Mouse (Mus musculus) NIH3T3 (cell line): ENCODE measurements around the gene Mrps5.

Experiments
- DNase-seq: peaks from one replicate; pipeline ENCODE4 v3.0.0-alpha.2; 2012; ENCODE audit warnings: low read depth

Mrps5 gene

DNA sequence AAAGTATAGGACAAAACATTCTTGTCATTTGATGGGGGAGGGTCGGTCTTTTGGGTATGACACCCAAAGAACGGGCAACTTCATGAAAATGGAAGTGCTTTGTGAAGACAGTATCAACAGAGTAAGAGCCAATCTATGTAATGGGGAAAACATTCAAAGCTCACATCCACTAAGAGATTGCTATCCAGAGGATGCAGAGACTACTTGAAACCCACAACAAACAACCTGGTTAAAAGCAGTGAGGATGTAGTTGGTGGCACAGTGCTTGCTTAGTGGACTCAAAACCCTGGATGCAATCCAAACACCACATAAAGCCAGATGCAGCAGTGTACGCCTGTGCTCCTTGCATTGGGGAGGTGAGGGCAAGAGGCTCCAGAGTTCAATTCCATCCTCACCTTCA is 32.3 kb downstream of the Mrps5 start:
- no peak for DNase-seq

DNA sequence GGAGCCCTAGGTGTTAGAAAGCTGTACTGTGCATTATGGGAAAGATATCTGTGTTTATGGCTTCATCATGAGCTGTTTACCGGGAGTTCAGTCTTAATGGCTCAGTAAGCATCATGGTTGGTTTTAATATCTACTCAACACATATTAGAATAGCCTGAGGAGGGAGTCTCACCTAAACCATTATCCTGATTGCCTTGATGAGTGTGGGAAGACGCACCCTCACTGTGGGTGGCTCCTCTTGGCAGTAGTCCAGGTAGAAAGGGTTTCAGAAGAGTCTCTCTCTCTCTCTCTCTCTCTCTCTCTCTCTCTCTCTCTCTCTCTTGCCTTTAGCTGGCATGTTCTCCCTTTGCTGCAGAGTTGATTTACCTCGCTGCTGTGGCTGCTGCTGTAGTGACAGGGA is 35.0 kb downstream of the Mrps5 start:
- no peak for DNase-seq

DNA sequence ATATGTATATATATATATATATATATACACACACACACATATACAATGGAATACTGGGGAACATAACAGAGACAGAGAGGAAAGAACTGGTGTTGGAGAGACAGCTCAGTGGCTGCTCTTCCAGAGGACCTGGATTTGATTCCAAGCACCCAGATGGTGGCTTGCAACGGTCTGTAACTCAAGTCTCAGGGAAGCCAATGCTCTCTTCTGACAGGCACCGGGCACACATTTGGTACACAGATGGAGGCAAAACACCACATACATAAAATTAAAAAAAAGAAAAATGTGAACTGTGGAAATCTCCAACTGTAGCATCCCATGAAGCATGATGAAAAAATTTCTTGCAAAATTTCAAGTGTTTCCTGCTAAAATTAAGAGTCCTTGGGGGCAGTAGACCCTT is 37.8 kb downstream of the Mrps5 start:
- DNase-seq, result no peak

DNA sequence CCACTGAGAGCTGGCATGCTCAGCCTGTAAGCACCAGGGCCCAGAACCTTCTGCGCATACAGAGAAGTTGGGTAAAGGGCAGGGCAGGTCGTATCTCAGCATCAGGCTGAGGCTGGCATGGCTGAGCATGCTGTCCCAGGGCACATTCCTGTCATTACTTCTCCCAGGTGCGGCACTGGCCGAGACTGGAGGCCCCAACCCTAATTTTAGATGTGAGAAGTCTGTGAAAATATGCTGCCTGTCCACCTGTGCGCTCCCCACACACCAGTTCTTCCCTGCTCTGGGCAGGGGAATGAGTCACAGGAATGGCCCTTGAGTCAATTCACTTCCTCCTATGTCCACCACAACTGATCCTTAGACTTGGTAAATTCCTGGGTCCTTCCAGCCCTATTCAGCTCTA is 38.6 kb downstream of the Mrps5 start:
- no peak for DNase-seq

DNA sequence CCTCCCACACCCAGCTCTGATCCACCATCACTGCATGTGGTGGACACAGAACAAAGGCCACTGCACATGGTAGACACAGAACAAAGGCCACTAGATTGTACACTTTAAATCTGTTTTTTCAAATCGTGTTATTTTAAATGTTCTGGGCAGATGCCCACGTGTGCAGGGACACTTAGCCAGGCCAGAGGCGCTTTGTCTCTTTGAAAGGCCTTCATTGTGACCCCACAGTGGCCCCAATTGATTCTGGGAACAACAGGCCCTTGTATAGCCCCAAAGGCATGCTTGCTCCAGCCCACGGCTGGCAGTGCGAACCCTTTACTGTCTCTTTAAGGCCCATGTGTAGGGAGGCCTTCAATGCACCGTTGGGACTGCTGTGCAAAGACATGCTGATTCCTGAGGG is 40.3 kb downstream of the Mrps5 start:
- DNase-seq, result no peak

DNA sequence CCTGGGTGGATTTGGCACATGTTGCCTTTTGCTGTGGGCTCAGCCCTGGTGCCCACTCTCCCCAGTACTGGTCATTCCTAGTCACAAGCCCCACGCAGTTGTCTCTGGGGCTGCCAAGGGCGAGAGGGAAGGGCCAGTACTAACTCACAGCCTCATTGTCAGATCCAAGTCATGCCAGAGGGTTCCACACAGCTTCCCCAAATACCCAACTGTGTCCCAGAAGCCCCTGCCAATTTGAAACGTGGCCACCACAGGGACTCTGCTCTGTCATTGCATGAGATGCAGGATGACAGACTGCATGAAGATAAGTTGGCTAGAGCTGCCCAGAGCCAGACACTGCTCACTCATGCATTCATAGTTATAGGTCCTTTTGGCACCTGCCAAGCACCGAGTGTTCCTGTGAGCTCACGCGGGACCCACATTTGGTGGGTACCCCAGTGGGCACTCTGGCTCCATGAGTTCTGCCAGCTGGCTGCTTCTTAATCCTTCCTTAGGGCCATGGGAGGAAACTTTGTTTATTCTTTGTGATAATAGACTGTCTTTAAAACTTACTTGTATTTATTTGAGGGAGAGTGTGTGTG is 41.1 kb downstream of the Mrps5 start:
- no peak for DNase-seq

DNA sequence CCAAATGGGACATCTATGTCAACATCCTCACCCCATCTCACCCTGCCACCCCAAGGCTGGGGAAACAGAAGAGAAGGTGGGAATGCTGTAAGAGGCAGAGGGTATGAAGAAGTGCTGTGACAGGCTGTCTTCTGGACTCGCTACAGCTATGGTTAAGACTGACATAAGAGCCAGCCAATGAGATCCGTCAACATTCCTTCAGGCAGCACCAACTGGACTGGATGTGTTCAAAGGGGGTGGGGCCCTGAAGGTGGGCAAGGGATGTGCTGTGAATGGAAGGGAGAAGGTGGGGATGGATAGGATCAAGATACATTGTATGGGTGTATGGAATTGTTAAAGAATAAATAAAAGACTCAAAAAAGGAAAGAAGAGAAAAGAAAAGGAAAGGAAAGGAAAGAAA is 45.6 kb downstream of the Mrps5 start:
- DNase-seq, result peak; percentile 9

DNA sequence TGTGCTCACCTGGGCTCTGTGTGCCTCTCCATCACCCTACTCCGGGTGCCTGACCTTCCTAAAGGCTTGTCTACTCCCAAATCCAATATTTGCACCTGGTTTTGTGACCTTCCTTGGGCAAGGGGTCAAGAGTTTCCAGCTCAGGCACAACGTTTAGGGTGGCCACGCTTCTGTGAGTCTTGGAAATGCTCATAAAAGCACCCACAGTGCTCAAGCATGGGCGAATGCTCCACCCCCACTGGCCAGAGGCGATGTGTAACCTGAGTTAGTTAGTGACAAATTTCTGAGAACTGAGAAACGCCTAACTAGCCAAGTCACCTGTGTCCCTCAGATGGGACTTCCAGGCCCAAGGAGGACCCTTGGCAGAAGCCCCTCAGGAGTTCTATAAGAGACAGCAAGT is 48.6 kb downstream of the Mrps5 start:
- no peak for DNase-seq

DNA sequence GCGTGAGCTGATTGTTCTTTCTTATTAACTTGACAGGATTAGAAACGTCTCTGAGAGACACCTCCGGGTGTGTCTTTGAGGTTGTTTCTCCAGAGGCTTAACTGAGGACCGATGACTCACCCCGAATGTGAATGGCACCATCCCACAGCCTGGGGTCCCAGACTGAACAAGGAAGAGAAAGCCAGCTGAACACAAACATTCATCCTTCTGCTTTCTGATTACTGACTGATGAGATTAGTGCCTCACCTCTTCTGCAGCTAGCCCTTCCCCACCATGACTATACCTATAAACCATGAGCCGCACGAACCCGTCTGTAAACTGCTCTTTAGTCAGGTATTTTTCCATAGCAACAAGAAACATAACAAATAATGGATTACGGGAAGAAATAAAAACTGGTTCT is 52.0 kb downstream of the Mrps5 start:
- no peak for DNase-seq

DNA sequence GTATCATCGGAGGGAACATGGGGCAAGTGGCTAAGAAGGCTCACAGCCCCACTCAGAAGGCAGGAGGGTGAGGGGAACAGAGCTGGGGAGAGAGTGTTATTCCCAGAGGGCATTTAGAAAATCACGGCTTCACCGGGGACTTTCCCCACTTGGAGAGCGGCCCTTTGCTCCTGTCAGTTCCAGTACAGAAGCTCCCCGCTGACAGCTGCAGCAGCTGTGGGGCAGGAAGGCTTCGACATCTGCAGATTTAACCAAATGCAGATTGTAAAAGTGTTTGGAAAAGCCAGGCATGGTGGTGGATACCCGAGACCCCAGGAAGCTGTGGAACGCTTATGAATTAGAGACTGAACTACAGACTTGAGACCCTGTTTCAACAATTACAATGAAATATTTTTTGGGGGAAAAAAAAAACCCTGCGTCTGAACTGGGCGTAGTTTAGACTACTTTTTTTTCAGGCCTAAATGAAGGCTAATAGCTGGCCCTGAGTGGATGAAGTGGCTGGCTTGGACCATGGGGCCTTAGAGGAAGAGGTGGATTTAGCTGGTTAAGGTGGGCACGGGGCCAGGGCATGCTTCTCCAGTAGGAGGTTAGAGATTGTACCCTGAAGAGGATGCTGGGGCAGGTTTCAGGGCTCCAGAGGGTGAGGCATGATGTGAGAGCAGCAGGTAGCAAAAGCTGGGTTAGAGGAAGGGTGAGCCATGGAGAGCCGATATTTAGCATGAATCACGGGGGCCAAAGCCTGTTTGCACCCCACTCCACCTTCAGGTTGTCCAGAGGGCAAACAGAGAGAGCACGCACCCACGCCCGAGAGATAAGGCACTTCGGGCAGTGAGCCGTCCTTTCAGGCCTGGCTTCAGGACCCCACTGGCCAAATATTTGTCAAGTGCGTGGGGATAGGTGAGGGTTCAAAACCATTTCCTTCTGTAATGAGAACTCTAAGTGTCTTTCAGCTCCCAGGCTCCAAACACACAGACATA is 57.0 kb downstream of the Mrps5 start:
- DNase-seq, result no peak

DNA sequence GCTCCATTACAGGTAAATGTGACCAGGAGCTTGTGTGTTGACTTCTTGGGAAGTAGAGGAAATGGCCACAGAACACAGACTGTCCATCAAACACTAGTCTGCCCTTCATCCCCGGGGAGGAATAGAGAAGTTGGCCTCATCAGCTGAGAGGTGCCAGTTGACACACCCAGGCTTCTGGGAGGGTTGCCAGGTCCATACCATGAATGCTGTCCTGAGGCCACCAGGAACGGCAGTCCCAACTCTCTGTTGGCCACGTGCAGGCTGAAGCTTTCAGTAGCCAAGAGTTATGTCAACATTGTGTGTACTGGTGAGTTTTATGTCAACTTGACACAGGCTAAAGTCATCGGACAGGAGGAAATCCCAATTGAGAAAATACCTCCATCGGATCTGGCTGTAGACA is 59.9 kb downstream of the Mrps5 start:
- DNase-seq, result no peak

DNA sequence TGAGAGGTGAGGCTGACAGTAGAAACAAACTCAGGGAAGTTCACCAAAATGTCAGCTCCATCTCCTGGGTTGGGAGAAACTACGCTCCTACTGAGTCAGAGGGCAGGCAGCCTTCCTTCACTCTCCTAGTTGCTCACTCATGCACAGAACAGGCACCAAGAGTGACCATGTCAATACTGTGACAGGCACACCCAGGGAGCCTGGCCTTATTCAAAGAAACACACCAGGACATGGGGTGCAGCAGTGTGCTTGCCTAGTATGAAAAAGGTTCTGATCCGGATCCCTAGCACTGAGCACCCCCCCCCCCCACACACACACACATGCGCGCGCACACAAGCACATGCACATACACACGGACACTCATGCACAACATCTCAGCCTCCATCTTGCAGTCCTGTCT is 61.1 kb downstream of the Mrps5 start:
- DNase-seq, result no peak

DNA sequence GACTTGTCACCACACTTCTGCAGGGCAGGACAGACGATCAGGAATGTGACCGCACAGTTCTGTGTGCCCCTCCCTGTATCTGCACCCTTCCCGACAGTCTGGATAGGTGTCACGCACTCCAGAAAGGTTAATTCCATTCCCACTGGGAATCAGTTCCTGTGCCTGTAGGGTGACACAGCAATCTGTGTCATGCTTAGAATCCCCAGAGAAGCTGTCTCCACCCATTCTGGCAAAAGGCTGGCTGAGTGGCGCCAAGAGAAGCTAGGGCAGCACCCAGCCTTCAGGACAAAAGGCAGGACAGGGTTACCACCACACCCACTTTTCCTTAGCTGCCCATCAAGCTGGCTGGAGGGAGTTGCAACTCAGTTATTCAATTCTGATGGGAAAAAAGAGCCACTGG is 62.9 kb downstream of the Mrps5 start:
- no peak for DNase-seq

DNA sequence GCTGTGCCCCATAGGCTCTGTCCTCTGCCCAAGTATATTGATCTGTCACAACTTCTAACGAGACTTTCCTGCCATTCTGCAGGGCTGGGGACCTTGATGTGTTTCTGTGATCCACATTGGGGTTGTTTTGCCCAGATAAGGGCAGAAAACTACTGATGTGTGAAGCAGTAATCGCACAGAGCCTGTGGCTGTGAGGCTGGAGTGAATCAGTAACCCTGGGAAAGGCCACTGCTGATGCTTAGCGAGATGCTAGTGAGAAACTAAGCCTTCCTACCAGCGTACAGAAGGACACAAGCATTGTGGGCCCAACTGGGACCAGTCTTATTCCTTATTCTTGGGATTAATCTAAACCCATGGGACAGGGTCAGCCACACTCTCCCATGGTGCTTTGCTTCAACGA is 64.6 kb downstream of the Mrps5 start:
- no peak for DNase-seq

DNA sequence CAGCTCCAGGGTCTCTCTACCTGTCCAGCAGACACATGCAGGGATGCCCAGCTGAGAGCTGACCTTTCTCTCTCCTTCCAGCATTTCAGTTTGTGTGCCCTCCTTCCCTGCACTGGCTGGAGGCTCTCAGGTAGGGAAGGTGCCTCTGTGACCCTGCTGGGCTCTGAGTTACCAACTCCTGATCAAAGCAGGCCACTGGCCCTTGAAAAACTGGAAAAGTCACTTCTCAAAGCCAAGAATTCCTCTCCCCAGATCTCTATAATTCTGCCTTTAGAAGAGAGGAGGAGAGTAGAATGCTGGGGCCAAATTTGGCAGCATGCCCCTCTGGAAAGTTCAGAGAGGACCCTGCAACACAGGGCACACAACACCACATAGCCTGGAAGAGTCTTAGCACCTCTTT is 65.3 kb downstream of the Mrps5 start:
- DNase-seq, result no peak

DNA sequence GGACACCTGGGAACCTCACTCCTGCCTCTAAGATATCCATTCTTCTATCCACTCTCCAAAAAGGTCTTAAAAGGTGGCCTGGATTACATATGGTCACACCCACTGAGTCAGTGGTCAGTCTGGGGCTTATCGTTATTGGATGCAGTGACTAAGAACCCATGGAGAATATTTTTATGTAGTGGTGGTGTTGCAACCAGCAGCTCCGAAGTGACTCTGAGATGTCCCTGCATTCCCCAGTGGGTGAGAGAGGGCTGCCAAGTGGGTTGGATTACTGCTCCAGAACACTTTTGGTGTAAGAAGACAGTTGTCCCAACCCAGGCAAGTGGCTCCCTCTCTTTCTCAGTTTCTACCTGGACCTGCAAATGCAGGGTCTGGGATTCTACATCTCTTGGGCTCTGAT is 65.8 kb downstream of the Mrps5 start:
- DNase-seq, result no peak

DNA sequence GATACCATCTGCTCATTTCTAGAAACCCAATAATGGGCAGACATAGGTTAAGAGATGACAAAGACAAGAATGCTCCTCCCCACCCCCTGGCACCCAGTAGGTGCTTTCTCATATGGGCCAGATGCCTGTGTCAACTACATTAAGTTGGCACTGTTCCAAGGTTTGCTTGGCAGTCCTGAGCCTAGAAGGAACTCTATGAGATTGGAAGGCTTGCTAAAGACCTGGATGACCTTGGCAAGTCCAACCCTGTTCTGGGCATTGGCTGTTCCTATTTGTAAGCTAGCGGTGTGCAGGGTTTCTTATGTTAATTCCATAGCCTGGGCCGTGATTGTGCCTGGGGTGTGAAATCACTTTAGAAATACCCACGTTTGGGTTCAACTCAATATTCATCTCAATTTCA is 67.8 kb downstream of the Mrps5 start:
- DNase-seq, result no peak

DNA sequence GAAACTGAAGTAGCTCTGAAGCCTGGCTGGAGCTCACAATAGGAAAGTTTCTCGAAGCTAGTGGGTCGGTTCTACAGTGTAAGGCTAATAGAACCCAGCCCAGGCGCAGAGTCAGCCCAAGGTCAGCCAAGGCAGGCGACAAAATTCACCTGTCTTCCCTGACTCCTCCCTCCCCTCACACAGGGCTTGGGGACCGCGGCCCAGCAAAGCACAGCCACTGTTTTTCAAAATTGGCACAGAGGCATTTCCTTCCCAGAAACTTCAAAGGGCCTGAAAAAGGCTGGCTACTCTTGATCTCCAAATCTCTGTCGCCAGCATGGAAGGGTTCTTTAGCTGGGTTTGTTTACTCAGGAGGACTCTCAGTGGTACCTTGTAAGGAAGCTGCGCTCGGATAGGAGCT is 68.4 kb downstream of the Mrps5 start:
- DNase-seq, result no peak

DNA sequence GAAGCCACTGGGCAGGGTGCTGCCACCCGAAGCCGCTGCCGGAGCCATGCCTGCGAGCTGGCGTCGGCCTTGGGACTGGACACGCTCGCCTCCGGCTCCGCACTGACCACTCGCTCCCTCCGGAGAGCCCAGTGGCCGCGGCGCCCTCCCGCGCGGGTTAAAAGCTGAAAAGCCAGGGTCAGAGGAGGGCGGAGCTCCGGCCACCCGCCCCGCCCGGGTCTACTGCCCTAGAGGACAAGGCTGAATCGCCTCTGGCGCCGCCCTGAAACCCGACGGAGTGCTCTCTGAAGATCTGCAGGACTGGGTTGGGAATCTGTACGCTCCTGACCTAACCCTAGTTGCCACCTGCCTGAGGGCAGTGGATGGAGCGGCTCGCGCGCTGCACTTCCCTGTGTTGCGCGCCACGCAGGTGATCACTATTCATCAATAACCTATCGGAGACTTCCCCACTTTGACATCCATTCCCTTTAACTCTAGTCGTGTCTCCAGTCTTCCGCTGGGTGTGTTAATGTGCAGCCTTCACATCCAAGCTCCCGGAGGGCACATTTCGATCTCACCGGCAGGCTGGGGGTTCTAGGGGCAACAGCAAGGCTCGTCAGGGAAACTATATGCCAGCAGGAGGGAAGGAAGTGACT is 69.2 kb downstream of the Mrps5 start, which contains the start of gene Mal:
Gene Mal, minus strand, starts transcription at position 610 of the 635 bp plus-strand sequence.
- DNase-seq, result no peak
